Mouse (Mus musculus) heart, embryonic 14.5 days (tissue): ENCODE measurements around the gene Acox3. TPM values are rescaled to one million over a fixed set of nuclear protein-coding genes. Genes with fewer than 3 reads are reported as not detected.

Experiments used
- ATAC-seq: fragments of 200-750 bp; cut with Nextera tagmentation; 2 replicates; pipeline ENCODE4 v1.8.0; 2017; ENCODE audit warnings: low read depth, moderate TSS enrichment; ENCODE audit not compliant: insufficient number of reproducible peaks, insufficient read depth, low FRiP score
- H3K27ac ChIP-seq, 2 experiments: fragments of 200-500 bp in 1 of 2; fragments of 300-500 bp in 1 of 2; sonication (generic) in 1 of 2; replicated peaks in 1 of 2; 2 replicates each; pipeline ENCODE4 v1.5.1; 2012 to 2014; ENCODE audit warnings: low read depth in 2 of 2, low read length in 2 of 2, control low read depth in 1 of 2, mild to moderate bottlenecking in 1 of 2, mixed read lengths in 1 of 2; ENCODE audit not compliant: control insufficient read depth in 1 of 2, insufficient read depth in 1 of 2
- H3K27me3 ChIP-seq: fragments of 300-500 bp; sonication (generic); 2 replicates; pipeline ENCODE4 v1.6.1; 2014; ENCODE audit warnings: mild to moderate bottlenecking, low read length, control low read depth; ENCODE audit not compliant: control insufficient read depth, insufficient read depth
- H3K36me3 ChIP-seq: fragments of 300-500 bp; sonication (generic); 2 replicates; pipeline ENCODE4 v1.6.1; 2014; ENCODE audit warnings: mild to moderate bottlenecking, control low read depth, low read length, mixed read lengths; ENCODE audit not compliant: control insufficient read depth, insufficient read depth
- H3K4me1 ChIP-seq, 2 experiments: fragments of 200-500 bp in 1 of 2; fragments of 300-500 bp in 1 of 2; sonication (generic) in 1 of 2; 2 replicates each; pipeline ENCODE4 v1.6.1; 2012 to 2014; ENCODE audit warnings: low read length in 2 of 2, control low read depth in 1 of 2, mixed read lengths in 1 of 2; ENCODE audit not compliant: control insufficient read depth in 2 of 2, insufficient read depth in 2 of 2
- H3K4me2 ChIP-seq: fragments of 300-500 bp; sonication (generic); 2 replicates; pipeline ENCODE4 v1.6.1; 2014; ENCODE audit warnings: mild to moderate bottlenecking, low read length
- H3K4me3 ChIP-seq, 2 experiments: fragments of 200-500 bp in 1 of 2; fragments of 300-500 bp in 1 of 2; sonication (generic) in 1 of 2; 2 replicates each; pipeline ENCODE4 v1.5.1; 2012 to 2014; ENCODE audit warnings: low read length in 2 of 2, mild to moderate bottlenecking in 2 of 2, control low read depth in 1 of 2, low read depth in 1 of 2, moderate library complexity in 1 of 2; ENCODE audit not compliant: control insufficient read depth in 1 of 2, insufficient read depth in 1 of 2
- H3K9ac ChIP-seq: fragments of 300-500 bp; sonication (generic); 2 replicates; pipeline ENCODE4 v1.6.1; 2014; ENCODE audit warnings: mild to moderate bottlenecking, low read length
- H3K9me3 ChIP-seq: fragments of 300-500 bp; sonication (generic); 2 replicates; pipeline ENCODE4 v1.6.1; 2016; ENCODE audit warnings: low read length, control low read depth; ENCODE audit not compliant: control insufficient read depth
- WGBS: fragments of 180-500 bp; shearing (Covaris S2); extraction: QIAGEN DNeasy Blood & Tissue Kit; methylation state at CpG from one replicate; pipeline ENCODE4 v1.1.7; 2014; 5-methylcytosine and 5-hydroxymethylcytosine counted together
- polyA plus RNA-seq: library from polyadenylated mRNA; unstranded; fragments of >200 nt; fragmentation: Nextera tagmentation; extraction: Ambion mirVana; gene quantifications from 2 replicates; pipeline ENCODE4 v1.2.1, GENCODE M21; 2014

Gene Acox3
- polyA plus RNA-seq, 1 experiment from 2014 or later, result 13.8 TPM

DNA sequence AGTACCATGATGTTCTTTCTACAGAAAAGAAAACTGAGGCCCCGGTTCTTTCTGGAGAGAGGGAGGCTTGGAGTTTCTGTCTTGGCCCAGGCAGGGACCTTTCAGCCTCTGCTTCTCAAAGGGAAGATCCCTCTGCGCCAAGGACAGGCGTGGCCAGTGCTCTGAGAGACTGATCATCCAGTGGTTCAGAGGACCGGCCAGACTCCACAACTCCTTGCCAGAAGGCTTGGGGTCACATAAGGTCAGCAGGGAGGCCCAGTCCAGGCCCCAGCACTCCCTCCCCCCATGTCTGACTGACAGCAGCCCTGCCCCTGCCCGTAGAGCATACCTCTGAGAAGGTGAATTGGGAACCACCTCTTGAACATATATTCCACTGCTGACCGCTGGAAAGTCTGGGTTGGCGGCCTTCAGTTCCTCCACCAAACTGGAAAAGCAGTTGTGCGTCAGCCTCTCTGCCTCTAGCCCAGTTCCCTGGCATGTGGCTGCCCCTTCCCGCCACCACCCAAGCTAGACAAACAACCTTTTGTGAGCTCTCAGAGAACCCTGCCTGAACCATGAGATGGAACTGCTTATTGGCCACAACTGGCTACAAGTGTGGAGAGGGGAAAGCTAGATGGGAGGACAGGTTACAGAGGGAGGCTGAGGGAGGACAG is 71.0 kb downstream of the Acox3 start:
- 73% methylated on average over 9 of the region's 9 CpGs for WGBS
- no peaks in the 10 kb centered on the region for H3K4me1 ChIP-seq
- H3K4me2 ChIP-seq, result no peak overlapping the region
- H3K27ac ChIP-seq, result no peak overlapping the region
- no peaks in the 10 kb centered on the region for H3K36me3 ChIP-seq
- H3K27me3 ChIP-seq, result no peaks in the 10 kb centered on the region
- no peak overlapping the region for H3K9ac ChIP-seq
- no peak overlapping the region for H3K4me3 ChIP-seq
- no peak for ATAC-seq
- H3K9me3 ChIP-seq, result no peaks in the 10 kb centered on the region

DNA sequence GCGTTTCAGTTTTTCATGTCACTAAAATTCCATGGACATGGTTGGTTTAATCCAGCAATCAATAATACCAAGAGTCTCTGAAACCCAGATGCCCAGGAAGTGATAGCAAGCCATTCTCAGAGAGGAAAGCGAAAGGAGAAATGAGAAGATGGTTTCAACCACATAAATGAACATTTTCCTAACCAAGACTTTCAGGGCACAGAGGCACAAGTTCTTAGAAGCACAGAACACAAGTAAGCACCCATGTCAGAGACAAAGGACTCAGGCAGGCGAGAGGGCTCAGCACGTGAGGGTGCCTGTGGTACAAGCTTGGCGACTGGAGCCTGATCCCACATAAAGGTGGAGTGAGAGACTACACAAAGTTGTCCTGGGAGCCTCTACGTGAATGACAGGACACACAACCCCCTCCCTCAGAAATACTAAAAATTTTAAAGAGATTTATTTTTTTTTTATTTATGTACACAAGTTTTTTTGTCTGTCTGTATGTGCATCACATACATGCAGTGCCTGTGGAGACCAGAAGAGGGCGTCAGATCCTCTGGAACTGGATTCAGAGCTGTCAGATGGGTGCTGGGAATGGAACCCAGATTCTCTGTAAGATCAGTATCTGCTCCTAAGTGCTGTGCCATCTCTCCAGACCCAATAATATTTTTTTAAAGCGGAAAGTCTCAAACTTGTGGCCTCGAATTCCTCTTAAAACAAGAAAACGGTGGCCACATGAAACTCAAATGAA is 73.1 kb downstream of the Acox3 start:
- no peak overlapping the region for H3K4me2 ChIP-seq
- 85% methylated on average over 10 of the region's 10 CpGs for WGBS
- no peak overlapping the region for H3K4me3 ChIP-seq
- ATAC-seq, result no peak
- no peak overlapping the region for H3K9ac ChIP-seq
- H3K9me3 ChIP-seq, result no peaks in the 10 kb centered on the region
- no peak overlapping the region for H3K27ac ChIP-seq
- no peaks in the 10 kb centered on the region for H3K27me3 ChIP-seq
- peaks cover 5 to 7% of the 10 kb centered on the region in 2 experiments for H3K4me1 ChIP-seq
- H3K36me3 ChIP-seq, result no peaks in the 10 kb centered on the region

DNA sequence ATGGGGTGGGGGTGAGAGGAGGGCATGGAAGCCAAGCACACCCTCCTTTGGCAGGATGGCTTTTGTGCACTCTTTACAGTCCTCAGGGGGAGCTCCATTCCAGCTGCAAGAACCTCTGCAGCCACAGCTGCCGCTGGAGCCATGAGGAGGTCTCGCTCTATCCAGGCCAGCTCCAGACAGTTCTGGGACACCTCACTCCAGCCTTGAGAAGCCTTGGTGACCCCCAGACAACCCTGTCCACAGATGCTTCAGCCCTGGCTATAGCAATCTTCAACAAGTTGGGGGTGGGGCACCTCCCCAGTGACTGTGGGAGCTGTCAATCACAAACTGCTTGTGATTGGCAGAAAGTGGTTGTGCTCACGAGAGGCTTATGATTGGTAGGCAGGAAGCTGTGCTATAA is 76.7 kb downstream of the Acox3 start:
- Histone ChIP-seq H3K36me3 (no peaks in the 10 kb centered on the region), H3K4me3 (no peak overlapping the region), H3K9ac (no peak overlapping the region), H3K9me3 (no peaks in the 10 kb centered on the region), H3K4me1 (peaks cover 5 to 11% of the 10 kb centered on the region in 2 experiments), H3K27ac (no peak overlapping the region), H3K4me2 (no peak overlapping the region), H3K27me3 (no peaks in the 10 kb centered on the region; the same call in 1 of the 2 replicates)
- no peak for ATAC-seq
- WGBS, result 56% methylated on average over 3 of the region's 3 CpGs

DNA sequence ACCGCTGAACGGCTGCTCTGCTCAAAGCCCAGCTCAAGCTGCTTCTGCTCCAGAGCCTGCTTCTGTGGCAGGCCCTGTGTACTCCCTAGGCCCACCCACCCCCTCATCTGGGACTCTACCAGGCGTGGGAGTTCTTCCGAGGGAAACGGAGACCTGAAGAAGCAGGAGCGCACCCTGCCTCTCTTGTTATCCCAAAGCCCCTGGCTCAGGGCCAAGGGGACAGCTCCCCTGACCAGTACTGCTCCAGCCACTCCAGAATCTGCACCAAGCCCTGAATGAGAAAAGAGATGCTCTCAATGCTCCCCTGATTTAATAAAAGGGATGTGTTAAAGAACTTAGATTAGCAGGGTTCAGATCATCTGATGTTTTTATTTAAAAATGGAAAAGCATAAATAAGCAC is 78.4 kb downstream of the Acox3 start:
- no peak overlapping the region for H3K9ac ChIP-seq
- WGBS, result 61% methylated on average over 6 of the region's 6 CpGs
- H3K4me2 ChIP-seq, result no peak overlapping the region
- no peaks in the 10 kb centered on the region; the same call in 1 of the 2 replicates for H3K27me3 ChIP-seq
- H3K36me3 ChIP-seq, result no peaks in the 10 kb centered on the region
- H3K27ac ChIP-seq, result no peak overlapping the region
- H3K4me1 ChIP-seq, result peaks cover 5 to 11% of the 10 kb centered on the region in 2 experiments
- H3K4me3 ChIP-seq, result no peak overlapping the region
- no peaks in the 10 kb centered on the region for H3K9me3 ChIP-seq
- ATAC-seq, result no peak

DNA sequence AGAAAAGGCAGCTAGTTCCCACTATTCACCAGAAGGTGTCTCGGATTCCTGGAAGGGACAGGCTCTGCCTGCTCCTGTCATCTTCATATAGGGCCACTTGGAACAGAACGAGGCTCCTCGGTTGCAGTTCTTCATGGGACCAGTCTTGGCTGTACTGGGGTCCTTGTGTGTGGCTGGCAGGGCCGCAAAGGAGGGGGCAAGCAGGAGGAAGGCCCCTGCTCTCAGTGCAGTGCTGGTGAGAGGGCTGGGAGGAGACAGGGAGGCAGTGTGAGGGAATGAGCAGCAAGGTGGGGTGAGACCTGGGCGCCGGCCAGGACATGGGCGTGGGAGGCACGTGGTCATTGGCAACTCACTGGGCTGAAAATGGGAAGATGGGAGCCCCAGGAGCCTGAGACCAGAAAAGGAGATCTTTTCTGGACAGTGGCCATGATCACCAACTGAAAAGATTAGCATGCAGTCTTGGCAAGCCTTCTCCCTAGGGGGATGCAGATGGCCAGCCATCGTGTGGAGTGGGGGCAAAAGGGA is 79.2 kb downstream of the Acox3 start:
- H3K36me3 ChIP-seq, result no peaks in the 10 kb centered on the region
- peaks cover 5 to 11% of the 10 kb centered on the region in 2 experiments for H3K4me1 ChIP-seq
- H3K27me3 ChIP-seq, result no peaks in the 10 kb centered on the region; the same call in 1 of the 2 replicates
- no peak overlapping the region for H3K27ac ChIP-seq
- WGBS, result 76% methylated on average over 9 of the region's 9 CpGs
- no peak overlapping the region for H3K4me3 ChIP-seq
- no peaks in the 10 kb centered on the region for H3K9me3 ChIP-seq
- no peak overlapping the region for H3K4me2 ChIP-seq
- no peak overlapping the region for H3K9ac ChIP-seq
- ATAC-seq, result no peak

Other genes with a start within 250 kb of the Acox3 start
- not detected in 2 replicates for gene Hmx1, start 193.9 kb upstream of the Acox3 start, polyA plus RNA-seq
- 7.1 and 8.1 TPM in 2 replicates for gene Cpz, start 57.3 kb upstream of the Acox3 start, polyA plus RNA-seq
- gene Trmt44, start 8.0 kb upstream of the Acox3 start, polyA plus RNA-seq, result 4.7 and 5.0 TPM in 2 replicates
- 7.6 and 7.8 TPM in 2 replicates for gene Htra3, start 96.7 kb downstream of the Acox3 start, polyA plus RNA-seq
- 6.3 and 7.8 TPM in 2 replicates for gene Sh3tc1, start 156.9 kb downstream of the Acox3 start, polyA plus RNA-seq
- gene Ablim2, start 174.8 kb downstream of the Acox3 start, polyA plus RNA-seq, result 3.7 and 4.0 TPM in 2 replicates